Mouse (Mus musculus): ENCODE results near the gene Olfr670. TPM values are rescaled to one million over a fixed set of nuclear protein-coding genes. Genes with fewer than 3 reads are reported as not detected.

The Olfr670 gene
- not detected for total RNA-seq (2023)

DNA sequence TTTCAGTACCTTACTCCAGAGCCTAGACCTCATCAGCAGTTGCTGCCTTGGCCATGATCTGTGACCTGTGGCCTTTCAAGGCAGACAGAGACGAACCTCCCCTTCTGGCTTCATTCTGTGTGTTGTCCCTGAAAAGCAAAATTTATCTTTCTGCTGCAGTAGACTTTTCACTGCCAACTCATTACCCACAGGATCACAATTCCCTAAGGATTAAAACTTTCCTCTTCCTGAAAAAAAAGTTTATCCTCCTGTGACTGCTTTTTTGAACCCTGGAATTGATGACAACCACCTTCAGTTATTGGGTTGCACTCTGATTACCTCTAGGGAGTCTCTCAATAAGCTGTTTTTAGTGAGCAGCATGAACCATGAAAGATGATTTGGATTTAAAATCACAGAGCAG is at the start of gene Olfr670:
Olfr670 (minus strand) TSS at position 101 of the 400 bp plus-strand sequence.

DNA sequence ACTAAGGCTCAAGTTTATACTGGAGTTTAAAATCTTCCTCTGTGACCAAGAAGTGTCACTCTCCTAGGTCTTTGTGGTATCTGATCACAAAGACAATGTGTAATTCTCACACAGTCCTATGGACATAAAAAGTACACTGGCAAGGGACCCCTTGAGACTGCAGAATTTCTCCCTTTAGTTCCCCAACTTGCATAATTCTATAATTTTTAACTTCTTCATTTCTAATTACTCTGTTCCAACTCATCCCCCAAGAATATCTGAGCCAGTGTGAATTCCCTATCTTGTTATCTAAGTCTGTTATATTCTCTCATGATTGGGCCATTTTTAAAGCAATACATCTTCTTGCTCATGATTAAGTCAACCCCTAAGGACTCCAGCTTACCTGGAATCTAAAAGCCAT is 39.5 kb upstream of the Olfr670 start, which contains the start of gene Olfr672:
Olfr672 (minus strand) TSS at position 101 of the 400 bp plus-strand sequence.

DNA sequence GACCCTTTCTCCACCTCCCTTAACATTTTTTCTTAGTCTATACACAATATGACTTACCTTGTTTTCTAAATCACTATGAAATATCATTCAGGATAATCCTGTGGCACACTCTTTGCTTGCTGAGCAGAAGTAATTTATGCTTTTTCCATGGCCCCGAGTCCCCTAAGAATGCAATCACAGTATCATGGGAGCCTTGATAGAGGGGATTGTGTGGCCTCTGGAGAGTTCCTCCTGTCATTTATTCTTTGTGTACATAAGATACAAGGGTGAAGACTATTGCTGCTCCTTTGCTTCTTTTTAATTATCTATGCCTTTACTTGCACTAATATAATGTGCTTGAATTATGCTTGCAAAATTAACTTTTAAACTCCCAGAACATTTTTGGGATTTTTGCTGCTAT is 16.6 kb upstream of the Olfr670 start, which contains the start of gene Olfr671:
Olfr671 (minus strand) TSS at position 101 of the 400 bp plus-strand sequence.

DNA sequence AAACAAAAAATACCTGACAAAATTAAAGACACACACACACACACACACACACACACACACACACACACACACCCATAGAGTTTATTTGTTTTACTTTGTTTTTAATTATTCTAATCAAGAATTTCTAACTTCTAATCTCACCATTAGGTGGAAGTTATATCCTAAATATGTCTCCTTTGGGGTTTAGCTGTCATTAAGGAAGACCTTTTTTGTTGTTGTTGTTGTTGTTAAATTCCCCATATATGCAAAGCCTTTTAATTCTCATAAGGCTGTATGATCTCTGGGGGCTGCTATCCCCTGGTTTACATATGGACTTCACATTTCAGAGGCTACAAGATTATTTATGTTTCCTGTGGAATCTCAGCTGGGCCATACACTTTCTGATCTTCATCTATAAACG is 28.5 kb downstream of the Olfr670 start, which contains the start of gene Olfr669:
Olfr669 (plus strand) TSS at position 301 of the 400 bp plus-strand sequence.

DNA sequence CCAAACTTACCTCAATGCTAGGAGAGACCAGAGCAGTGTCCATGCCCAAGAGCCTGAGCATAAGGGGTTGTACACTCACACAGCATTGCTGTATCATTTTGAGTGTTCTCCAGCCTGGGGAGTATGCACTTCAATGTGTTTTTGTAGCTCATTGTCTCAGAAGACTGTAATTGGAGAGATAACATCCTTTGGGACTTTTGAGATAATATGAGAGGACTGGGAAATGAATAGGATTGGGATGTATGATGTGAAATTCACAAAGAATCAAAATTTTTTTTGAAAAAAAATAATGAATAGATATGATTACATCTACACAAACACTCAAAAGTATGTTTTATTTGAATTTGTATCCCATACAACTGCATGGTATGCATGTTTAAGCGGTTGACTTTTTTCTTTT is 34.5 kb downstream of the Olfr670 start, which contains the start of gene Olfr668:
Olfr668 (minus strand) TSS at position 101 of the 400 bp plus-strand sequence.

DNA sequence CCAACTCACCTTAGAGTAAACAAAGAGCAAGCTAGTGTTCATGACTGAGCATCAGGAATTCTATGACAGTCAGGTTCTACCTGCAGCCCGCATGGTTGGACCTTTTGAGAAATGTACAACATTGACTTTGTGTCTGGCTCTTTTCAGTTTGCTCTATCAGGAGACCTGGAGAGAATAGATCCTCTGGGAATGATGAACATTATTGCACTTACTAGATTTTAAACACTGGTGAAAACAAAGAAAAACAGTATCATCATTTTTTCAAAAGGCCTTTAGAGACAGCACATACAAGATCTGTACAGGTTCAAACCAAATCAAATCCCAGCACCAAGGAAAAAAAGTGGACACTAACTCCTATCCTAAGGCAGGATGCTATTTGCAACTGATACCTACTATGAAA is 41.0 kb downstream of the Olfr670 start, which contains the start of gene Olfr667:
Olfr667 (minus strand) TSS at position 101 of the 400 bp plus-strand sequence.

Other genes with a start within 250 kb of the Olfr670 start
- not detected for gene Usp17le, start 185.2 kb downstream of the Olfr670 start, total RNA-seq (2023)
- gene Usp17lb, start 120.0 kb downstream of the Olfr670 start, total RNA-seq (2023) = not detected
- gene Usp17la, start 105.6 kb downstream of the Olfr670 start, total RNA-seq (2023) = not detected
- gene Olfr665, start 84.6 kb downstream of the Olfr670 start, total RNA-seq (2023) = not detected
- gene Olfr666, start 66.7 kb downstream of the Olfr670 start, total RNA-seq (2023) = not detected
- not detected for gene Olfr667, start 41.1 kb downstream of the Olfr670 start, total RNA-seq (2023)
- not detected for gene Olfr668, start 34.6 kb downstream of the Olfr670 start, total RNA-seq (2023)
- gene Olfr669, start 28.4 kb downstream of the Olfr670 start, total RNA-seq (2023) = not detected
- not detected for gene Olfr671, start 16.5 kb upstream of the Olfr670 start, total RNA-seq (2023)
- gene Olfr672, start 39.4 kb upstream of the Olfr670 start, total RNA-seq (2023) = not detected
- not detected for gene Olfr675, start 65.8 kb upstream of the Olfr670 start, total RNA-seq (2023)
- not detected for gene Olfr676, start 70.1 kb upstream of the Olfr670 start, total RNA-seq (2023)
- not detected for gene Olfr677, start 88.8 kb upstream of the Olfr670 start, total RNA-seq (2023)
- not detected for gene Olfr678, start 101.9 kb upstream of the Olfr670 start, total RNA-seq (2023)
- not detected for gene Olfr679, start 118.6 kb upstream of the Olfr670 start, total RNA-seq (2023)
- not detected for gene Olfr680-ps1, start 130.2 kb upstream of the Olfr670 start, total RNA-seq (2023)
- gene Olfr681, start 154.2 kb upstream of the Olfr670 start, total RNA-seq (2023) = not detected
- gene Olfr683, start 184.4 kb upstream of the Olfr670 start, total RNA-seq (2023) = not detected
- not detected for gene Olfr684, start 201.0 kb upstream of the Olfr670 start, total RNA-seq (2023)
- gene Olfr685, start 223.4 kb upstream of the Olfr670 start, total RNA-seq (2023) = not detected
- gene Olfr686, start 244.9 kb upstream of the Olfr670 start, total RNA-seq (2023) = not detected

All from CD4-positive naive resting alpha-beta T cell, adult 76 days (primary cell).